Mouse (Mus musculus): ENCODE data around the gene Cit. TPM values are rescaled to one million over a fixed set of nuclear protein-coding genes. Genes with fewer than 3 reads are reported as not detected.
"Not testable (repeated sequence)": the region's sequence is repeated elsewhere in the genome, so short reads cannot be mapped to it uniquely, and the experiment has no call there.

Gene Cit
- polyA plus RNA-seq, 1 experiment from 2014 or later = 15.9 TPM

- Histone ChIP-seq H3K4me1 (ENCODE audit: control insufficient read depth in 2 of 2, insufficient read depth in 2 of 2, low read length in 2 of 2) (peaks cover 7 to 13% of the 10 kb centered on the region in 2 experiments), H3K36me3 (ENCODE audit: control insufficient read depth, insufficient read depth, low read length) (no peaks in the 10 kb centered on the region), H3K9me3 (ENCODE audit: control insufficient read depth, low read length) (no peaks in the 10 kb centered on the region), H3K4me3 (ENCODE audit: control insufficient read depth in 1 of 2, insufficient read depth in 1 of 2, low read depth in 1 of 2, low read length in 2 of 2) (no peak overlapping the region), H3K27ac (replicated peaks in 1 of 2; ENCODE audit: control insufficient read depth in 1 of 2, insufficient read depth in 1 of 2, low read depth in 2 of 2, low read length in 2 of 2) (no peak overlapping the region), H3K27me3 (ENCODE audit: control insufficient read depth, insufficient read depth, low read length) (no peaks in the 10 kb centered on the region), H3K9ac (ENCODE audit: low read length) (no peak overlapping the region), H3K4me2 (ENCODE audit: low read length) (no peak overlapping the region)
- 87% methylated on average over 12 of the region's 12 CpGs for WGBS
- ATAC-seq (ENCODE audit: insufficient number of reproducible peaks, insufficient read depth, low FRiP score, low read depth) = no peak
These were observed 23.9 kb upstream of the Cit start for GRCm38 (mm10) chr5:115821200-115821599.

- Histone ChIP-seq H3K9ac (ENCODE audit: low read length) (no peak overlapping the region), H3K27ac (replicated peaks in 1 of 2; ENCODE audit: control insufficient read depth in 1 of 2, insufficient read depth in 1 of 2, low read depth in 2 of 2, low read length in 2 of 2) (no peak overlapping the region), H3K36me3 (ENCODE audit: control insufficient read depth, insufficient read depth, low read length) (no peaks in the 10 kb centered on the region), H3K4me2 (ENCODE audit: low read length) (no peak overlapping the region), H3K27me3 (ENCODE audit: control insufficient read depth, insufficient read depth, low read length) (no peaks in the 10 kb centered on the region), H3K4me3 (ENCODE audit: control insufficient read depth in 1 of 2, insufficient read depth in 1 of 2, low read depth in 1 of 2, low read length in 2 of 2) (no peak overlapping the region), H3K4me1 (ENCODE audit: control insufficient read depth in 2 of 2, insufficient read depth in 2 of 2, low read length in 2 of 2) (peaks cover 5 to 7% of the 10 kb centered on the region in 2 experiments), H3K9me3 (ENCODE audit: control insufficient read depth, low read length) (no peaks in the 10 kb centered on the region)
- no peak for ATAC-seq (ENCODE audit: insufficient number of reproducible peaks, insufficient read depth, low FRiP score, low read depth)
- 78% methylated on average over 7 of the region's 7 CpGs for WGBS
These were observed 23.2 kb upstream of the Cit start for GRCm38 (mm10) chr5:115821910-115822309.

DNA sequence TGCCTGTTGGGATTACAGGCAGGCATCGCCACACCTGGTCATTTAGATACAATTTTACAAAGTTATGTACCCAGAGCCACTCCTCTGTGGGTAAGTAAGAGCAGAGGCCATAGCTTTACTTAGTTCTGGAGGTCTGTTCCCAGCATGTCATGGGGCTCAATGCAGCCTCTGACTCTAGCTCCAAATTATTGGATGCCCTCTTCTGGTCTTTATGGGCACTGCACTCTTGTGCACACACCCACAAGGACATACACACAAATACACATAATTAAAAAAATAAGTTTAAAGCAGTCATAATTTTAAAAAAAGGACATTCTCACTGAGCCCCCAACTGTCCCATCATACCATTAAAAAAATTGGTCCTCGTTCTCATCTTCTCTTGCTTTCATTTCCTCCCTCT, 12.3 kb upstream of the Cit start:
- Histone ChIP-seq H3K27me3 (ENCODE audit: control insufficient read depth, insufficient read depth, low read length) (no peaks in the 10 kb centered on the region), H3K27ac (replicated peaks in 1 of 2; ENCODE audit: control insufficient read depth in 1 of 2, insufficient read depth in 1 of 2, low read depth in 2 of 2, low read length in 2 of 2) (no peak overlapping the region), H3K4me1 (ENCODE audit: control insufficient read depth in 2 of 2, insufficient read depth in 2 of 2, low read length in 2 of 2) (no peaks in the 10 kb centered on the region), H3K4me3 (ENCODE audit: control insufficient read depth in 1 of 2, insufficient read depth in 1 of 2, low read depth in 1 of 2, low read length in 2 of 2) (no peak overlapping the region), H3K4me2 (ENCODE audit: low read length) (no peak overlapping the region), H3K36me3 (ENCODE audit: control insufficient read depth, insufficient read depth, low read length) (no peaks in the 10 kb centered on the region), H3K9me3 (ENCODE audit: control insufficient read depth, low read length) (0 out of 2 replicates have a peak, but pooled peaks cover 4% of the 10 kb centered on the region), H3K9ac (ENCODE audit: low read length) (no peak overlapping the region)
- 87% methylated on average over 2 of the region's 2 CpGs for WGBS
- ATAC-seq (ENCODE audit: insufficient number of reproducible peaks, insufficient read depth, low FRiP score, low read depth) = no peak

DNA sequence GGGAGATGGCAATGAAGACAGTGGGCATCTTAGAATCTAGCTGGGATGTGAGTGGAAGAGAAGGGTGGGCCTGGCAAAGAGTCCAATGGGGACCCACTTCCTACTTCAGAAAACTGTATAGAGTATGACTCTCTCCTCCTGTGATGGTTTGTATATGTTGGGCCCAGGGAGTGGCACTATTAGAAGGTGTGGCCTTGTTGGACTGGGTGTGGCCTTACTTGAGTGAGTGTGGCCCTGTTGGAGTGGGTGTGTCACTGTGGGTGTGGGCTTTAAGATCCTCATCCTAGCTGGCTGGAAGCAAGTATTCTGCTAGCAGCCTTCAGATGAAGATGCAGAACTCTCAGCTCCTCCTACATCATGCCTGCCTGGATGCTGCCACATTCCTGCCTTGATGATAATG, 11.3 kb upstream of the Cit start:
- H3K27me3 ChIP-seq (ENCODE audit: control insufficient read depth, insufficient read depth, low read length); H3K27ac ChIP-seq (replicated peaks in 1 of 2; ENCODE audit: control insufficient read depth in 1 of 2, insufficient read depth in 1 of 2, low read depth in 2 of 2, low read length in 2 of 2); H3K9ac ChIP-seq (ENCODE audit: low read length); H3K36me3 ChIP-seq (ENCODE audit: control insufficient read depth, insufficient read depth, low read length); H3K4me3 ChIP-seq (ENCODE audit: control insufficient read depth in 1 of 2, insufficient read depth in 1 of 2, low read depth in 1 of 2, low read length in 2 of 2); ATAC-seq (ENCODE audit: insufficient number of reproducible peaks, insufficient read depth, low FRiP score, low read depth); H3K4me2 ChIP-seq (ENCODE audit: low read length); H3K9me3 ChIP-seq (ENCODE audit: control insufficient read depth, low read length); H3K4me1 ChIP-seq (ENCODE audit: control insufficient read depth in 2 of 2, insufficient read depth in 2 of 2, low read length in 2 of 2): not testable (repeated sequence)

GRCm38 (mm10) chr5:115835291-115835690, 9.8 kb upstream of the Cit start:
- H3K4me2 ChIP-seq (ENCODE audit: low read length) = no peak overlapping the region
- 56% methylated on average over 7 of the region's 7 CpGs for WGBS
- H3K9ac ChIP-seq (ENCODE audit: low read length) = no peak overlapping the region
- H3K27me3 ChIP-seq (ENCODE audit: control insufficient read depth, insufficient read depth, low read length) = no peaks in the 10 kb centered on the region
- no peaks in the 10 kb centered on the region for H3K36me3 ChIP-seq (ENCODE audit: control insufficient read depth, insufficient read depth, low read length)
- no peak for ATAC-seq (ENCODE audit: insufficient number of reproducible peaks, insufficient read depth, low FRiP score, low read depth)
- no peaks in the 10 kb centered on the region for H3K4me1 ChIP-seq (ENCODE audit: control insufficient read depth in 2 of 2, insufficient read depth in 2 of 2, low read length in 2 of 2)
- 0 out of 2 replicates have a peak, but pooled peaks cover 4% of the 10 kb centered on the region for H3K9me3 ChIP-seq (ENCODE audit: control insufficient read depth, low read length)
- H3K4me3 ChIP-seq (ENCODE audit: control insufficient read depth in 1 of 2, insufficient read depth in 1 of 2, low read depth in 1 of 2, low read length in 2 of 2) = no peak overlapping the region
- no peak overlapping the region for H3K27ac ChIP-seq (replicated peaks in 1 of 2; ENCODE audit: control insufficient read depth in 1 of 2, insufficient read depth in 1 of 2, low read depth in 2 of 2, low read length in 2 of 2)

GRCm38 (mm10) chr5:115838059-115838458, 7.0 kb upstream of the Cit start:
- whole genome bisulfite sequencing = 58% methylated on average over 6 of the region's 6 CpGs

GRCm38 (mm10) chr5:115840453-115840852, 4.6 kb upstream of the Cit start:
- Histone ChIP-seq H3K27me3 (ENCODE audit: control insufficient read depth, insufficient read depth, low read length) (no peaks in the 10 kb centered on the region), H3K27ac (replicated peaks in 1 of 2; ENCODE audit: control insufficient read depth in 1 of 2, insufficient read depth in 1 of 2, low read depth in 2 of 2, low read length in 2 of 2) (no peak overlapping the region), H3K4me2 (ENCODE audit: low read length) (no peak overlapping the region), H3K9ac (ENCODE audit: low read length) (no peak overlapping the region), H3K36me3 (ENCODE audit: control insufficient read depth, insufficient read depth, low read length) (no peaks in the 10 kb centered on the region), H3K4me1 (ENCODE audit: control insufficient read depth in 2 of 2, insufficient read depth in 2 of 2, low read length in 2 of 2) (peaks cover 0 to 5% of the 10 kb centered on the region in 2 experiments; a peak in 1 of 4 replicates), H3K4me3 (ENCODE audit: control insufficient read depth in 1 of 2, insufficient read depth in 1 of 2, low read depth in 1 of 2, low read length in 2 of 2) (no peak overlapping the region), H3K9me3 (ENCODE audit: control insufficient read depth, low read length) (no peaks in the 10 kb centered on the region)
- ATAC-seq (ENCODE audit: insufficient number of reproducible peaks, insufficient read depth, low FRiP score, low read depth) = no peak
- WGBS = 45% methylated on average over 5 of the region's 5 CpGs

More at GRCm38 (mm10) chr5:115838059-115838458, 7.0 kb upstream of the Cit start:
- Histone ChIP-seq H3K4me3 (ENCODE audit: control insufficient read depth in 1 of 2, insufficient read depth in 1 of 2, low read depth in 1 of 2, low read length in 2 of 2) (no peak overlapping the region), H3K36me3 (ENCODE audit: control insufficient read depth, insufficient read depth, low read length) (no peaks in the 10 kb centered on the region), H3K4me1 (ENCODE audit: control insufficient read depth in 2 of 2, insufficient read depth in 2 of 2, low read length in 2 of 2) (no peaks in the 10 kb centered on the region), H3K27me3 (ENCODE audit: control insufficient read depth, insufficient read depth, low read length) (no peaks in the 10 kb centered on the region), H3K27ac (replicated peaks in 1 of 2; ENCODE audit: control insufficient read depth in 1 of 2, insufficient read depth in 1 of 2, low read depth in 2 of 2, low read length in 2 of 2) (no peak overlapping the region), H3K4me2 (ENCODE audit: low read length) (no peak overlapping the region), H3K9me3 (ENCODE audit: control insufficient read depth, low read length) (no peaks in the 10 kb centered on the region), H3K9ac (ENCODE audit: low read length) (no peak overlapping the region)
- no peak for ATAC-seq (ENCODE audit: insufficient number of reproducible peaks, insufficient read depth, low FRiP score, low read depth)
